Mouse (Mus musculus) left cerebral cortex, adult 18-20 months (tissue): ENCODE measurements around the gene Med18. TPM values are rescaled to one million over a fixed set of nuclear protein-coding genes. Genes with fewer than 3 reads are reported as not detected.
"Not testable (repeated sequence)": the region's sequence is repeated elsewhere in the genome, so short reads cannot be mapped to it uniquely, and the experiment has no call there.

Source experiments
- DNase-seq, 2 experiments: peaks; one replicate each; pipeline ENCODE4 v3.0.0; 2021 to 2022; ENCODE audit warnings: low spot score in 2 of 2, mixed read lengths in 1 of 2
- total RNA-seq, 2 experiments: library from RNA; stranded (reverse); gene quantifications; 2 replicates each; pipeline ENCODE4 v1.2.3; 2021

The Med18 gene
- total RNA-seq, 2 experiments from 2014 or later = 9.7 to 10.7 TPM

GRCm38 (mm10) chr4:132482956-132483608 is 19.4 kb upstream of the Med18 start:
- DNase-seq = no peak

- not testable (repeated sequence) for DNase-seq
Measured at GRCm38 (mm10) chr4:132482104-132482503, 18.4 kb upstream of the Med18 start.

GRCm38 (mm10) chr4:132477833-132478232 is 14.1 kb upstream of the Med18 start:
- no peak for DNase-seq

GRCm38 (mm10) chr4:132475895-132476878 is 12.5 kb upstream of the Med18 start:
- DNase-seq = no peak

- DNase-seq = no peak
Measured at GRCm38 (mm10) chr4:132474631-132475030, 10.9 kb upstream of the Med18 start.

GRCm38 (mm10) chr4:132473411-132473810 is 9.7 kb upstream of the Med18 start:
- DNase-seq = no peak

GRCm38 (mm10) chr4:132469873-132470272 is 6.2 kb upstream of the Med18 start:
- no peak for DNase-seq

- no peak for DNase-seq
Measured at GRCm38 (mm10) chr4:132464255-132464613, 513 bp upstream of the Med18 start.

GRCm38 (mm10) chr4:132462836-132463235 is 885 bp downstream of the Med18 start:
- no peak for DNase-seq

- no peak for DNase-seq
Measured at GRCm38 (mm10) chr4:132460225-132460624, 3.5 kb downstream of the Med18 start.

GRCm38 (mm10) chr4:132455561-132455960 is 8.2 kb downstream of the Med18 start:
- no peak for DNase-seq

- no peak for DNase-seq
Measured at GRCm38 (mm10) chr4:132455146-132455545, 8.6 kb downstream of the Med18 start.

- DNase-seq = no peak
Measured at GRCm38 (mm10) chr4:132454216-132454615, 9.5 kb downstream of the Med18 start.

GRCm38 (mm10) chr4:132449778-132450177 is 13.9 kb downstream of the Med18 start:
- DNase-seq = no peak

GRCm38 (mm10) chr4:132446105-132446504 is 17.6 kb downstream of the Med18 start:
- no peak for DNase-seq

- DNase-seq = no peak
Measured at GRCm38 (mm10) chr4:132444516-132444915, 19.2 kb downstream of the Med18 start.

- no peak for DNase-seq
Measured at GRCm38 (mm10) chr4:132437857-132438256, 25.9 kb downstream of the Med18 start.

- DNase-seq = no peak
Measured at GRCm38 (mm10) chr4:132432717-132433372, 30.9 kb downstream of the Med18 start.

- no peak for DNase-seq
Measured at GRCm38 (mm10) chr4:132428022-132428542, 35.6 kb downstream of the Med18 start.

- no peak for DNase-seq
Measured at GRCm38 (mm10) chr4:132427493-132427892, 36.2 kb downstream of the Med18 start.

GRCm38 (mm10) chr4:132426021-132426420 is 37.7 kb downstream of the Med18 start:
- no peak for DNase-seq

GRCm38 (mm10) chr4:132424765-132425164 is 39.0 kb downstream of the Med18 start:
- DNase-seq = no peak
